Mouse (Mus musculus): ENCODE data around the gene Xylt1. TPM values are rescaled to one million over a fixed set of nuclear protein-coding genes. Genes with fewer than 3 reads are reported as not detected.

The Xylt1 gene
- polyA plus RNA-seq, 1 experiment from 2014 or later, result 0.48 TPM

DNA sequence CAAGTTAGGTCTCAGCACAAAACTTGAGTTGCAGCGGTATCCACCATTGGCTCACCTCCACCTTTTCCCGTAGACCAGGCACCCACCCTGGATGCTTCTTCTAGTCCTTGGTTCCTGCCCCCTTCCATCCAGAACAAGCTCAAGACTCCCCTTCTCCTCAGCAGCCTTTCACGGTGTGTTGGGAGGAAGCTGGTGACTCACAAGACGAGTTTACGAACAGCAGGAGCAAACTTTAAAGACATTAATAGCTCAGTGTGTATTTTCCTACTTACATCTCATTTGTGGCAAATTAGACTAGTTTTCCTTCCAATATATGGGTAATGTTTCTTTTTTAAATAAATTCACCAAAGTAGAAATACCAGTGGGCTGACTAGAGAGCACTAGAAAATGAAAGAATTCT lies 110.7 kb downstream of the Xylt1 start:
- Histone ChIP-seq H3K9me3 (ENCODE audit: control insufficient read depth, low read length) (no peaks in the 10 kb centered on the region), H3K4me1 (ENCODE audit: control insufficient read depth, insufficient read depth, low read length) (no peaks in the 10 kb centered on the region), H3K36me3 (ENCODE audit: control insufficient read depth, insufficient read depth, low read length) (no peaks in the 10 kb centered on the region), H3K4me3 (ENCODE audit: low read length) (no peak overlapping the region), H3K27ac (ENCODE audit: low read length) (no peak overlapping the region), H3K9ac (ENCODE audit: low read depth, low read length) (no peak overlapping the region), H3K27me3 (replicated peaks; ENCODE audit: control insufficient read depth, insufficient read depth, low read length) (no peaks in the 10 kb centered on the region), H3K4me2 (ENCODE audit: low read depth, low read length) (no peak overlapping the region)
- WGBS, result 74% methylated on average over 5 of the region's 5 CpGs
- no peak for ATAC-seq

DNA sequence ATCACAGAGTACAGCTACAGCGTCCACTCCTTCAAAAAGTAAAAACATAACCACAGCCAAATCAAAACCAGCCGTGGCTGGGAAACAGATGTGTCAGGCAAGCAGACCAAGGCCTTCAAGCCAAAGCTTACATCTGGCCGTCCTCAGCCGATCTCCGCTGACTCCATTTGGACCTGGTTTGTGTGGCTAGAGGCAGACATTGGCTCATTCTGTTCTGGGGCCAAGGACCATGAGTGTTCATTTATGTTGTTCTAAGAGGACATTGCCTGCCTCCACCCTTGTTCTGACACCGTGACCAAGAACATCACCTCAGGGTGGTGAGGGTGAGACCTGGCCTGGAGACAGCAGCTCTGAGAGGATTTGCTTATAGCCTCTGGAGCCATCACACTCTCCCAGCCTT lies 113.4 kb downstream of the Xylt1 start:
- no peak overlapping the region for H3K27ac ChIP-seq (ENCODE audit: low read length)
- no peak for ATAC-seq
- H3K4me3 ChIP-seq (ENCODE audit: low read length), result no peak overlapping the region
- H3K9ac ChIP-seq (ENCODE audit: low read depth, low read length), result no peak overlapping the region
- no peaks in the 10 kb centered on the region for H3K9me3 ChIP-seq (ENCODE audit: control insufficient read depth, low read length)
- no peaks in the 10 kb centered on the region for H3K27me3 ChIP-seq (replicated peaks; ENCODE audit: control insufficient read depth, insufficient read depth, low read length)
- 87% methylated on average over 6 of the region's 6 CpGs for WGBS
- H3K4me2 ChIP-seq (ENCODE audit: low read depth, low read length), result no peak overlapping the region
- H3K4me1 ChIP-seq (ENCODE audit: control insufficient read depth, insufficient read depth, low read length), result no peaks in the 10 kb centered on the region
- H3K36me3 ChIP-seq (ENCODE audit: control insufficient read depth, insufficient read depth, low read length), result no peaks in the 10 kb centered on the region

DNA sequence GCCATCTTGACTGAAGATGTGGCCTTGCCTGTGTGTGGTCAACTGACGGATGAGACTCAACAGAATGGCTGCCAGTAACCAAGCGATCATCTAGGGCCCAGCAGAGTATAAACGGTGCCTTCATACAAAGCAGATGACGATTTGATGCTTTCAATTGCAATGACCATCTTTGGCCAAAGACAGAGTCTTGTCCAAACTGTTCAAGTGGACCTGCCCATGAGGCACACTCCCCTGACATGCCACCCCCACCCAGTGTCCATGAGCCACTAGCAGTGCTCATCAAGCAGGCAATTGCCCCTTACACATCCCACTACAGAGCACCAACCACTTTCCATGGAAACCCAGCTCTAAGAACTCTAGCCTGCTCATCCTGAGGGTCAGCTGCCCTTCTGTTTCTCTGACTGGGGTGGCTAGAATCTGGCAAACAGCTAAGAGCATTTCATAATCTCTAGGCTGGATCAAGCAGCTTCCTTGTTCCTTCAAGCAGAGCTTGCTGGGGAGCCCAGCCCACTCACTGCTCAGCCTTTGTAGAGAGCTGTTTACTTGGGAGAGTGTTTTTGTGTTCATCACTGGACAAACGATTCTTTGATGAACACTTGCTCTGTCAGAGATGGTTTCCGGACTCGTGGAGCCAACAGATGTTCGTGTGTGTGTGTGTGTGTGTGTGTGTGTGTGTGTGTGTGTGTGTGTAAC lies 114.0 kb downstream of the Xylt1 start:
- no peak for ATAC-seq
- 75% methylated on average over 8 of the region's 8 CpGs for WGBS
- H3K27ac ChIP-seq (ENCODE audit: low read length), result no peak overlapping the region

DNA sequence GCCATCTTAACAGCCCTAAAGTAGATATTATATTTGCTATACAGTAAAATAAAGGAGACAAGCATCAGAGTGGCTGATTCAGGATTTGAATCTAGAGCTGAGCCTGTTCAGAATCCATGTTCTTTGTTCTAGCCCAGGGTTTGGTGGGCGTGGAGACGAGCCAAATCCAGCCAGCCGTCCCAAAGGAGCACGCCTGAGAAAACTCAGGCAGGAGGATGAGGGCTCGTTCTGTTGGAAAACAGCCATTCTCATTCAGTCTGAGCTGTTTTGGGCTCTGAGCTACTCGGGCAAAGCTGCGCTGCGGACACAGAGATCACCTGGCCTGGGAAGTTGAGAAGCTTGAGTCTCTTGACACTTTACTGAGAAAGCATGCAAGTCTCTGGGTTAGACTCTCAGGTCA lies 115.0 kb downstream of the Xylt1 start:
- Histone ChIP-seq H3K36me3 (ENCODE audit: control insufficient read depth, insufficient read depth, low read length) (no peaks in the 10 kb centered on the region), H3K9me3 (ENCODE audit: control insufficient read depth, low read length) (no peaks in the 10 kb centered on the region), H3K27me3 (replicated peaks; ENCODE audit: control insufficient read depth, insufficient read depth, low read length) (no peaks in the 10 kb centered on the region), H3K4me2 (ENCODE audit: low read depth, low read length) (no peak overlapping the region), H3K4me1 (ENCODE audit: control insufficient read depth, insufficient read depth, low read length) (no peaks in the 10 kb centered on the region), H3K9ac (ENCODE audit: low read depth, low read length) (no peak overlapping the region), H3K27ac (ENCODE audit: low read length) (no peak overlapping the region), H3K4me3 (ENCODE audit: low read length) (no peak overlapping the region)
- no peak for ATAC-seq
- WGBS, result 79% methylated on average over 8 of the region's 8 CpGs

More for the DNA sequence above, 114.0 kb downstream of the Xylt1 start:
- H3K4me3 ChIP-seq (ENCODE audit: low read length), result no peak overlapping the region
- H3K4me2 ChIP-seq (ENCODE audit: low read depth, low read length), result no peak overlapping the region
- no peaks in the 10 kb centered on the region for H3K36me3 ChIP-seq (ENCODE audit: control insufficient read depth, insufficient read depth, low read length)
- H3K9ac ChIP-seq (ENCODE audit: low read depth, low read length), result no peak overlapping the region
- H3K27me3 ChIP-seq (replicated peaks; ENCODE audit: control insufficient read depth, insufficient read depth, low read length), result no peaks in the 10 kb centered on the region
- no peaks in the 10 kb centered on the region for H3K9me3 ChIP-seq (ENCODE audit: control insufficient read depth, low read length)
- no peaks in the 10 kb centered on the region for H3K4me1 ChIP-seq (ENCODE audit: control insufficient read depth, insufficient read depth, low read length)

DNA sequence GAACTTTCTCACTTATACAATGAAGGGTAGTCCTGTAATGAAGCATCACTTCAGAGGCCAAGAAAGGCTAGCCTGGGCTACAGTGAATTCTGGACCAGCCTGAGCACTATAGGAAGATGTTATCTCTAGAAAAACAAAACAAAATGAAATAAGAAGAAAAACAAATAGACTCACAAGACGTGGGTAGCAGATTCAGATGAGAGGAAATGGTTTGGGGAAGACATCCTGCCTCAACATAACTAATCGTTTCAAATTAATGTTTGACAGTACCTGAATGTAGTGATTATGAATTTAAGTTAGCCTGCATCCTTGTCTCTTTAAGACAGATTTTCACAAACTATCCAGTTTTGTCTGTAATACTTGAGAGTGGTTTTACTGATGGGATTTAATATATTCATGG lies 117.4 kb downstream of the Xylt1 start:
- 73% methylated on average over 2 of the region's 2 CpGs for WGBS
- H3K36me3 ChIP-seq (ENCODE audit: control insufficient read depth, insufficient read depth, low read length), result no peaks in the 10 kb centered on the region
- no peaks in the 10 kb centered on the region for H3K4me1 ChIP-seq (ENCODE audit: control insufficient read depth, insufficient read depth, low read length)
- no peak overlapping the region for H3K27ac ChIP-seq (ENCODE audit: low read length)
- no peak overlapping the region for H3K4me2 ChIP-seq (ENCODE audit: low read depth, low read length)
- H3K4me3 ChIP-seq (ENCODE audit: low read length), result no peak overlapping the region
- H3K9me3 ChIP-seq (ENCODE audit: control insufficient read depth, low read length), result no peaks in the 10 kb centered on the region
- no peak overlapping the region for H3K9ac ChIP-seq (ENCODE audit: low read depth, low read length)
- H3K27me3 ChIP-seq (replicated peaks; ENCODE audit: control insufficient read depth, insufficient read depth, low read length), result no peaks in the 10 kb centered on the region
- ATAC-seq, result no peak

DNA sequence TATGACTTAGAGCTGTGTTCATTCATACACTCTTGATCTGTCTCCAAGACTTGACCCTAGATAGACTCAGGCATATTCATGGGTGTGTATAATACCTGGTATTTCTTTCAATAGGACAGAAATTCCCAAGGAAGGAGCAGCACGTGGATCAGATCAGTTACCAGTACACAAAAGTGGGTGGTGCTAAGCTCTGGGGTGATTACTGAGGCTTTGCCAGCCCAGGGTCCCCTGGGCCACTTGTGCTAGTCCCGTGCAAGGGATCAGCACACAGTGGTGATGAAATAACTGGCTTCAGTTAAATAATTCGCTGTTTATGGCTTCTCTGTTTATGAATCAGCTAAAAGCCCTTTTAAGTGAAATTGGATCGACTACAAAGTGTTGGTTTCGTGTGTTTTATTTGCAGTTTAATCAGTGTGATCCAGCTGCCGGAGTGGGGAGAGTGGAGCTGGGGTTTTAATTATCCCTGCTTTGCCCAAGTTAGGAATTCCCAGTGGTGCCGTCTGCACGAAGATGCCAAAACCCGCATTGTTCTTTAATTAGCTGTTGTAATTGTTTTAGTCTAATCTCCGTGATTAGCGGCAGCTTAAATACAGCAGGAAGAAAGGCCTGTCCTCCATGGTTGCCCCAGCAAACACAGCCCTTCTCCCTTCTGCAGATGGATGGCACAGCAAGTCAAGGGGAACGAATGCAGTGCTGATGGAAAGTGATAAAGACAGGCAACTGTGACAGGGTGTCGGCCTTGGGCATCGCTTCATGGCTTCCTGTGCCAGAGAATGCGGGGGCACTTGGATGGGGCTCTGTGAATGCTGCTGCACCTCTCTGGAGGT lies 120.8 kb downstream of the Xylt1 start:
- WGBS, result 77% methylated on average over 15 of the region's 15 CpGs
- no peak for ATAC-seq

DNA sequence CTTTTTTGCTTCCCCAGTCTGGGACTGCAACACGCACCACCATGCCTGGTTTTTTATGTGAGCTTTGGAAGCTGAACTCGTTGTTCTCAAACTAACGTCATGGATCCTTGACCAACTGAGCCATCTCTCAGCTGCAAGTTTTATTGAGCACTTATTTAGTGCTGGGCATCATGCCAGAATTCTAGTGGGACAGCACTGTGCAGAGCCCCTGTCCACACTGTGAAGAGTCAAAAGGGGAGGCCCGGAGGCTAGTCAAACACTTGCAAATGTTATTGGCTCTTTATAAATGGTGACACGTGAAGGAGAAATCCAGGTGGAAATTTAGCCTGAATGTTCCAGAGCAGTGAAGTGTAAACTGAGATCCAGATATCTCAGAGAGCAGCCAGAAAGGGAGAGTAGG lies 121.6 kb downstream of the Xylt1 start:
- H3K4me2 ChIP-seq (ENCODE audit: low read depth, low read length), result no peak overlapping the region
- no peak overlapping the region for H3K4me3 ChIP-seq (ENCODE audit: low read length)
- ATAC-seq, result no peak
- H3K9ac ChIP-seq (ENCODE audit: low read depth, low read length), result no peak overlapping the region
- no peaks in the 10 kb centered on the region for H3K27me3 ChIP-seq (replicated peaks; ENCODE audit: control insufficient read depth, insufficient read depth, low read length)
- H3K36me3 ChIP-seq (ENCODE audit: control insufficient read depth, insufficient read depth, low read length), result no peaks in the 10 kb centered on the region
- no peak overlapping the region for H3K27ac ChIP-seq (ENCODE audit: low read length)
- no peaks in the 10 kb centered on the region for H3K9me3 ChIP-seq (ENCODE audit: control insufficient read depth, low read length)
- 74% methylated on average over 5 of the region's 5 CpGs for WGBS
- no peaks in the 10 kb centered on the region for H3K4me1 ChIP-seq (ENCODE audit: control insufficient read depth, insufficient read depth, low read length)

More for the DNA sequence above, 120.8 kb downstream of the Xylt1 start:
- Histone ChIP-seq H3K4me3 (ENCODE audit: low read length) (no peak overlapping the region), H3K9me3 (ENCODE audit: control insufficient read depth, low read length) (no peaks in the 10 kb centered on the region), H3K27me3 (replicated peaks; ENCODE audit: control insufficient read depth, insufficient read depth, low read length) (no peaks in the 10 kb centered on the region), H3K36me3 (ENCODE audit: control insufficient read depth, insufficient read depth, low read length) (no peaks in the 10 kb centered on the region), H3K27ac (ENCODE audit: low read length) (no peak overlapping the region), H3K4me2 (ENCODE audit: low read depth, low read length) (no peak overlapping the region), H3K4me1 (ENCODE audit: control insufficient read depth, insufficient read depth, low read length) (no peaks in the 10 kb centered on the region), H3K9ac (ENCODE audit: low read depth, low read length) (no peak overlapping the region)

DNA sequence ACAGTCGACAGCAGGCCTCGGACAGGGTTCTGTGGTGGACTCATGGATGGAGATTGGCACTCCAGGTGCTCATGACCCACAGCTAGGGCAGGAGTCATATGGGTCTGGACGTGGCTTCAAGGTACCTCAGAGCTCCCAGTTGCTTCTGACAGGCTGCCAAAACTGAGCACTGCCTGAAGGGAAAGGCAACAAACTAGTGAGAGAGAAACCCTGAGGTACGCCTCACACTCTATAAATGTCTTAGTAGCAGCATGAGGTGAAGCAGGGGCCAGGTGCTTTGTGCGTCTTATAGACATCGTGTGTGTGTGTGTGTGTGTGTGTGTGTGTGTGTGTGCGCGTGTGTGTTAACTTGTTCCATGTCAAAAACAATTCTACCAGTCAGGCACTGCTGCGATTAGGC lies 122.9 kb downstream of the Xylt1 start:
- H3K36me3 ChIP-seq (ENCODE audit: control insufficient read depth, insufficient read depth, low read length), result no peaks in the 10 kb centered on the region
- no peak overlapping the region for H3K4me3 ChIP-seq (ENCODE audit: low read length)
- no peaks in the 10 kb centered on the region for H3K4me1 ChIP-seq (ENCODE audit: control insufficient read depth, insufficient read depth, low read length)
- H3K4me2 ChIP-seq (ENCODE audit: low read depth, low read length), result no peak overlapping the region
- no peaks in the 10 kb centered on the region for H3K27me3 ChIP-seq (replicated peaks; ENCODE audit: control insufficient read depth, insufficient read depth, low read length)
- no peak overlapping the region for H3K27ac ChIP-seq (ENCODE audit: low read length)
- no peak overlapping the region for H3K9ac ChIP-seq (ENCODE audit: low read depth, low read length)
- no peaks in the 10 kb centered on the region for H3K9me3 ChIP-seq (ENCODE audit: control insufficient read depth, low read length)
- no peak for ATAC-seq
- WGBS, result 88% methylated on average over 9 of the region's 9 CpGs

DNA sequence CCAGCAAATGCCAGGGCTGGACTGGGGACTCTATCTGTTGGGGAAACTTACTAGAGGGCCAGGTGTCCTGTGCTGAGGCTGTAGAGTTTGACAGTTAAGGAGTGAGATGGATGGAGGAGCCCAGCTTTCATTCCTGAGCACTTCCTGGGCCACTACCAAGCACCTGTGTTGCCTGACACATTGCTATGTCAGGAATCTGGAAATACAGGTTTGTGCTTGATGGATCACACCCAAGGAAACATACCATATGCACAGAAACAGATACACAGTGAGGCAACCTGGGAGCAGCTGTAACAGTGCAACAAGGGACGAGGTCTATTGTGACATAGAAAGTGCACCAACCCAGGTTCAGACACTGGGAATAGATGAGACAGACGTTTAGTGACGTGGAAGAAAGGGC lies 125.0 kb downstream of the Xylt1 start:
- 73% methylated on average over 3 of the region's 3 CpGs for WGBS
- H3K9ac ChIP-seq (ENCODE audit: low read depth, low read length), result no peak overlapping the region
- no peaks in the 10 kb centered on the region for H3K27me3 ChIP-seq (replicated peaks; ENCODE audit: control insufficient read depth, insufficient read depth, low read length)
- peak; percentile 59; the same call in 1 of the 2 replicates for ATAC-seq
- no peaks in the 10 kb centered on the region for H3K36me3 ChIP-seq (ENCODE audit: control insufficient read depth, insufficient read depth, low read length)
- no peak overlapping the region for H3K4me2 ChIP-seq (ENCODE audit: low read depth, low read length)
- no peaks in the 10 kb centered on the region for H3K4me1 ChIP-seq (ENCODE audit: control insufficient read depth, insufficient read depth, low read length)
- H3K4me3 ChIP-seq (ENCODE audit: low read length), result no peak overlapping the region
- no peaks in the 10 kb centered on the region for H3K9me3 ChIP-seq (ENCODE audit: control insufficient read depth, low read length)
- H3K27ac ChIP-seq (ENCODE audit: low read length), result no peak overlapping the region

Data from intestine, embryonic 16.5 days (tissue).